Mouse (Mus musculus): ENCODE results near the gene Rsf1. TPM values are rescaled to one million over a fixed set of nuclear protein-coding genes. Genes with fewer than 3 reads are reported as not detected.

The Rsf1 gene
- polyA plus RNA-seq, 1 experiment from 2014 or later = 15.7 TPM

GRCm38 (mm10) chr7:97737638-97738456 lies 158.2 kb downstream of the Rsf1 start, which contains the start of gene Aqp11:
Aqp11 (minus strand) TSS chr7:97738289.
- Histone ChIP-seq H3K27me3 (replicated peaks) (0 out of 2 replicates have a peak, but pooled peaks cover 3% of the 10 kb centered on the region), H3K36me3 (no peaks in the 10 kb centered on the region), H3K4me2 (peak within 1 kb of the TSS; percentile 94), H3K27ac (ENCODE audit: poor library complexity, severe bottlenecking) (no peak within 1 kb of the TSS), H3K4me1 (replicated peaks) (peaks cover 12% of the 10 kb centered on the region), H3K9ac (peak within 1 kb of the TSS; percentile 66), H3K9me3 (replicated peaks) (no peaks in the 10 kb centered on the region), H3K4me3 (peak within 1 kb of the TSS; percentile 63)
- peak; percentile 98 for ATAC-seq (ENCODE audit: insufficient number of reproducible peaks, low FRiP score)
- WGBS = under 1% methylated on average over 58 of the region's 64 CpGs

- WGBS = 77% methylated on average over 10 of the region's 10 CpGs
- no peaks in the 10 kb centered on the region for H3K9me3 ChIP-seq (replicated peaks)
Measured at GRCm38 (mm10) chr7:97740948-97741347, 161.3 kb downstream of the Rsf1 start.

GRCm38 (mm10) chr7:97741756-97742291 lies 162.1 kb downstream of the Rsf1 start:
- Histone ChIP-seq H3K9ac (no peak overlapping the region), H3K27ac (ENCODE audit: poor library complexity, severe bottlenecking) (no peak overlapping the region), H3K27me3 (replicated peaks) (no peaks in the 10 kb centered on the region), H3K9me3 (replicated peaks) (no peaks in the 10 kb centered on the region), H3K36me3 (no peaks in the 10 kb centered on the region), H3K4me1 (replicated peaks) (peaks cover 7% of the 10 kb centered on the region), H3K4me2 (no peak overlapping the region), H3K4me3 (no peak overlapping the region)
- 27% methylated on average over 1 of the region's 1 CpGs for WGBS
- no peak for ATAC-seq (ENCODE audit: insufficient number of reproducible peaks, low FRiP score)

More at GRCm38 (mm10) chr7:97740948-97741347, 161.3 kb downstream of the Rsf1 start:
- Histone ChIP-seq H3K36me3 (no peaks in the 10 kb centered on the region), H3K4me2 (no peak overlapping the region), H3K4me3 (no peak overlapping the region), H3K4me1 (replicated peaks) (peaks cover 9% of the 10 kb centered on the region), H3K9ac (no peak overlapping the region), H3K27ac (ENCODE audit: poor library complexity, severe bottlenecking) (no peak overlapping the region), H3K27me3 (replicated peaks) (0 out of 2 replicates have a peak, but pooled peaks cover under 1% of the 10 kb centered on the region)
- ATAC-seq (ENCODE audit: insufficient number of reproducible peaks, low FRiP score) = no peak

Other genes starting within 250 kb of the Rsf1 start
- 1.4 and 1.8 TPM in 2 replicates for gene Usp35, start 247.9 kb upstream of the Rsf1 start, polyA plus RNA-seq (2016; fragmentation: Nextera tagmentation; extraction: Ambion mirVana)
- 4.0 and 4.9 TPM in 2 replicates for gene Kctd21, start 247.6 kb upstream of the Rsf1 start, polyA plus RNA-seq (2016; fragmentation: Nextera tagmentation; extraction: Ambion mirVana)
- 35.0 and 38.7 TPM in 2 replicates for gene Alg8, start 208.3 kb upstream of the Rsf1 start, polyA plus RNA-seq (2016; fragmentation: Nextera tagmentation; extraction: Ambion mirVana)
- gene Ndufc2, start 179.9 kb upstream of the Rsf1 start, polyA plus RNA-seq (2016; fragmentation: Nextera tagmentation; extraction: Ambion mirVana) = 580 TPM in 2 replicates
- 0.34 and 0.63 TPM in 2 replicates for gene Thrsp, start 162.2 kb upstream of the Rsf1 start, polyA plus RNA-seq (2016; fragmentation: Nextera tagmentation; extraction: Ambion mirVana)
- gene Kctd14, start 128.6 kb upstream of the Rsf1 start, polyA plus RNA-seq (2016; fragmentation: Nextera tagmentation; extraction: Ambion mirVana) = 0.24 and 0.96 TPM in 2 replicates
- gene Ints4, start 98.9 kb upstream of the Rsf1 start, polyA plus RNA-seq (2016; fragmentation: Nextera tagmentation; extraction: Ambion mirVana) = 31.1 and 32.8 TPM in 2 replicates
- gene Aamdc, start 392 bp upstream of the Rsf1 start, polyA plus RNA-seq (2016; fragmentation: Nextera tagmentation; extraction: Ambion mirVana) = 32.9 and 33.0 TPM in 2 replicates
- 103 and 106 TPM in 2 replicates for gene Clns1a, start 116.7 kb downstream of the Rsf1 start, polyA plus RNA-seq (2016; fragmentation: Nextera tagmentation; extraction: Ambion mirVana)
- 2.5 TPM in 2 replicates for gene Aqp11, start 158.4 kb downstream of the Rsf1 start, polyA plus RNA-seq (2016; fragmentation: Nextera tagmentation; extraction: Ambion mirVana)
- gene Pak1, start 208.7 kb downstream of the Rsf1 start, polyA plus RNA-seq (2016; fragmentation: Nextera tagmentation; extraction: Ambion mirVana) = 5.7 TPM in 2 replicates

Measured in heart, embryonic 12.5 days (tissue).